Mouse (Mus musculus) cerebellum, adult (tissue): Measurements from ENCODE around the gene Otogl.

Experiments used
- ATAC-seq: cut with Nextera tagmentation; 2 replicates; pipeline ENCODE4 v1.9.2; 2017; ENCODE audit warnings: mild to moderate bottlenecking, moderate library complexity, mixed read lengths; ENCODE audit not compliant: insufficient number of reproducible peaks, low FRiP score, low TSS enrichment

Otogl gene

GRCm38 (mm10) chr10:107912084-107912573 lies at the start of gene Otogl:
Gene Otogl (minus strand): TSS chr10:107912134.
- ATAC-seq: no peak

GRCm38 (mm10) chr10:107956588-107956987 lies 44.7 kb upstream of the Otogl start:
- no peak for ATAC-seq

- ATAC-seq: no peak
Observed at GRCm38 (mm10) chr10:107954444-107954843, 42.5 kb upstream of the Otogl start.

- ATAC-seq: no peak
Observed at GRCm38 (mm10) chr10:107951596-107951995, 39.7 kb upstream of the Otogl start.

- no peak for ATAC-seq
Observed at GRCm38 (mm10) chr10:107949945-107950344, 38.0 kb upstream of the Otogl start.

GRCm38 (mm10) chr10:107948647-107949046 lies 36.7 kb upstream of the Otogl start:
- no peak for ATAC-seq

- no peak for ATAC-seq
Observed at GRCm38 (mm10) chr10:107948038-107948437, 36.1 kb upstream of the Otogl start.

- no peak for ATAC-seq
Observed at GRCm38 (mm10) chr10:107946348-107946747, 34.4 kb upstream of the Otogl start.

- ATAC-seq: no peak
Observed at GRCm38 (mm10) chr10:107943859-107944258, 31.9 kb upstream of the Otogl start.

- no peak for ATAC-seq
Observed at GRCm38 (mm10) chr10:107941188-107941900, 29.4 kb upstream of the Otogl start.

- ATAC-seq: no peak
Observed at GRCm38 (mm10) chr10:107940302-107940701, 28.4 kb upstream of the Otogl start.

GRCm38 (mm10) chr10:107939821-107940220 lies 27.9 kb upstream of the Otogl start:
- ATAC-seq: no peak

- ATAC-seq: no peak
Observed at GRCm38 (mm10) chr10:107934055-107934454, 22.1 kb upstream of the Otogl start.

- no peak for ATAC-seq
Observed at GRCm38 (mm10) chr10:107933527-107933926, 21.6 kb upstream of the Otogl start.

GRCm38 (mm10) chr10:107931833-107932828 lies 20.2 kb upstream of the Otogl start:
- no peak for ATAC-seq

- no peak for ATAC-seq
Observed at GRCm38 (mm10) chr10:107930471-107931021, 18.6 kb upstream of the Otogl start.

GRCm38 (mm10) chr10:107925306-107925705 lies 13.4 kb upstream of the Otogl start:
- ATAC-seq: no peak

- no peak for ATAC-seq
Observed at GRCm38 (mm10) chr10:107923860-107924259, 11.9 kb upstream of the Otogl start.

- ATAC-seq: no peak
Observed at GRCm38 (mm10) chr10:107922750-107923149, 10.8 kb upstream of the Otogl start.

- ATAC-seq: no peak
Observed at GRCm38 (mm10) chr10:107921549-107921948, 9.6 kb upstream of the Otogl start.

GRCm38 (mm10) chr10:107921134-107921533 lies 9.2 kb upstream of the Otogl start:
- no peak for ATAC-seq
